Mouse (Mus musculus) embryonic facial prominence, embryonic 14.5 days (tissue): ENCODE data around the gene Adgrv1. TPM values are rescaled to one million over a fixed set of nuclear protein-coding genes. Genes with fewer than 3 reads are reported as not detected.

Experiments used
- ATAC-seq: fragments of 200-750 bp; cut with Nextera tagmentation; 2 replicates; pipeline ENCODE4 v1.8.0; 2017; ENCODE audit warnings: low read depth, moderate number of reproducible peaks, moderate TSS enrichment
- DNase-seq: peaks from one replicate; pipeline ENCODE4 v3.0.0-alpha.2; 2015; ENCODE audit warnings: low spot score
- H3K27ac ChIP-seq: fragments of 300-500 bp; sonication (generic); replicated peaks from 2 replicates; pipeline ENCODE4 v1.5.1; 2014; ENCODE audit warnings: low read depth, mild to moderate bottlenecking, low read length, moderate library complexity
- H3K27me3 ChIP-seq: fragments of 300-500 bp; sonication (generic); replicated peaks from 2 replicates; pipeline ENCODE4 v1.6.1; 2014; ENCODE audit warnings: low read length; ENCODE audit not compliant: control insufficient read depth, insufficient read depth
- H3K36me3 ChIP-seq: fragments of 300-500 bp; sonication (generic); 2 replicates; pipeline ENCODE4 v1.6.1; 2014; ENCODE audit warnings: low read length, mixed read lengths; ENCODE audit not compliant: control insufficient read depth, insufficient read depth
- H3K4me1 ChIP-seq: fragments of 300-500 bp; sonication (generic); 2 replicates; pipeline ENCODE4 v1.6.1; 2014; ENCODE audit warnings: antibody characterized with exemption, low read length; ENCODE audit not compliant: control insufficient read depth, insufficient read depth
- H3K4me2 ChIP-seq: fragments of 300-500 bp; sonication (generic); 2 replicates; pipeline ENCODE4 v1.6.1; 2014; ENCODE audit warnings: low read depth, mild to moderate bottlenecking, low read length, moderate library complexity, mixed read lengths
- H3K4me3 ChIP-seq: fragments of 300-500 bp; sonication (generic); 2 replicates; pipeline ENCODE4 v1.5.1; 2014; ENCODE audit warnings: low read depth, mild to moderate bottlenecking, low read length
- H3K9ac ChIP-seq: fragments of 300-500 bp; sonication (generic); 2 replicates; pipeline ENCODE4 v1.6.1; 2014; ENCODE audit warnings: low read depth, mild to moderate bottlenecking, low read length, moderate library complexity, mixed read lengths
- H3K9me3 ChIP-seq: fragments of 300-500 bp; sonication (generic); 2 replicates; pipeline ENCODE4 v1.6.1; 2016; ENCODE audit warnings: low read length; ENCODE audit not compliant: control insufficient read depth
- WGBS: fragments of 180-500 bp; shearing (Covaris S2); extraction: QIAGEN DNeasy Blood & Tissue Kit; methylation state at CpG from one replicate; pipeline ENCODE4 v1.1.7; 2014; 5-methylcytosine and 5-hydroxymethylcytosine counted together
- polyA plus RNA-seq: library from polyadenylated mRNA; unstranded; fragments of >200 nt; fragmentation: Nextera tagmentation; extraction: Ambion mirVana; gene quantifications from 2 replicates; pipeline ENCODE4 v1.2.1, GENCODE M21; 2014

Adgrv1 gene
- polyA plus RNA-seq, 1 experiment from 2014 or later = 0.61 TPM

DNA sequence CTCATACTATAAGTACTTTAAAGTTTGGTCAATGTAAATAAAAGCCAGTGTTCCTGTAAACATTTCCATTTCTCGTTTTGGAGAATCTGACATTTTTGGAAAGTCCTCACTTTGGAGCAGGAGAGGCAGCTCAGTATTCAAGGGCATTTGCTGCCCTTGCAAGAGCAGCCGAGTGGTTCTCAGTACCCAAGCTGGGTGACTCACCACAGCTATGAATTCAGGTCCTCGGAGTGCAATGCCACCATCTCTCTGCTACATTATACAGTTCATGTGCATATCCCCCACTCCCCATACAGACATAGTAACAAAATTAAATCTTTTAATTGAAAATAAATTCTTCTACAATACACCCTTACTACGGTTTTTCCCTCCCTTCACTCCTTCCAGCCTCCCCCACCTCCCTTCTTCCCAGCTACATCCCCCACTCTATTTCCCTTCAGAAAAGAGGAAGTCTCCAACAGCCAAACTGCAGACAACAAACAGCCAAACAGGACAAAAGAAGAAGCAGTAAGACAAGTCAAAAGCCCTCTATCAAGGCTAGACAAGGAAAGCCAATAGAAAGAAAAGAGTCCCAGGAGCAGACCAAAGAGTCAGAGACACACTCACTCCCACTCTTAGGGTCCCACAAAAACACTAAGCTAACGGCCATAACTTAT is 262.0 kb downstream of the Adgrv1 start:
- H3K27me3 ChIP-seq = no peaks in the 10 kb centered on the region
- no peak overlapping the region for H3K27ac ChIP-seq
- no peak for DNase-seq
- no peak overlapping the region for H3K4me3 ChIP-seq
- 84% methylated on average over 5 of the region's 5 CpGs for WGBS
- H3K36me3 ChIP-seq = no peaks in the 10 kb centered on the region
- H3K9me3 ChIP-seq = no peaks in the 10 kb centered on the region
- no peaks in the 10 kb centered on the region for H3K4me1 ChIP-seq
- ATAC-seq = no peak
- no peak overlapping the region for H3K9ac ChIP-seq
- H3K4me2 ChIP-seq = no peak overlapping the region

DNA sequence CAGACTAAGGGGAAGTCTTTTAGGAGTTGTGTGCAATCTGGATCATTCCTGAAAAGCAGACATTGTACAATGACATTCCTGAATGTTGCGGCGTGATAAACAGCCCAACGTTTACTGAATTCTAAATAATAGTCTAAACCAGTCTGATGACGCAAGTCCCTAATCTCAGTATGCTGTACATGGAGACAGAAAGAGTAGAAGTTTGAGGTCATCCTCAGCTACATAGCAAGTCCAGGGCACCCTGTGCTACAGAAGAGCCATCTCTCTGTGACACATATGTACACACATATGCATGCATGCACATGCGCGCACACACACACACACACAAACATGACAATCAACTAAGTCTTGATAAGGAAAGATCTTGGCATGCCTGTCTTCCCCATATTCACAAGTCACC is 262.8 kb downstream of the Adgrv1 start:
- Histone ChIP-seq H3K27me3 (no peaks in the 10 kb centered on the region), H3K4me3 (no peak overlapping the region), H3K27ac (no peak overlapping the region), H3K36me3 (no peaks in the 10 kb centered on the region), H3K9me3 (no peaks in the 10 kb centered on the region), H3K9ac (no peak overlapping the region), H3K4me2 (no peak overlapping the region), H3K4me1 (no peaks in the 10 kb centered on the region)
- DNase-seq = no peak
- WGBS = 94% methylated on average over 6 of the region's 6 CpGs
- ATAC-seq = no peak

- H3K27ac ChIP-seq = no peak overlapping the region
- no peak overlapping the region for H3K4me3 ChIP-seq
- H3K9me3 ChIP-seq = no peaks in the 10 kb centered on the region
- no peak overlapping the region for H3K9ac ChIP-seq
- no peaks in the 10 kb centered on the region for H3K36me3 ChIP-seq
- H3K4me1 ChIP-seq = no peaks in the 10 kb centered on the region
- no peaks in the 10 kb centered on the region for H3K27me3 ChIP-seq
- H3K4me2 ChIP-seq = no peak overlapping the region
- 83% methylated on average over 2 of the region's 2 CpGs for WGBS
- DNase-seq (peak; percentile 30), ATAC-seq (no peak)
Measured at GRCm38 (mm10) chr13:81369564-81369963, 263.4 kb downstream of the Adgrv1 start.

- ATAC-seq (no peak), DNase-seq (no peak)
- no peaks in the 10 kb centered on the region for H3K9me3 ChIP-seq
- no peak overlapping the region for H3K4me3 ChIP-seq
- H3K4me2 ChIP-seq = no peak overlapping the region
- no peaks in the 10 kb centered on the region for H3K36me3 ChIP-seq
- H3K27ac ChIP-seq = no peak overlapping the region
- H3K27me3 ChIP-seq = no peaks in the 10 kb centered on the region
- H3K9ac ChIP-seq = no peak overlapping the region
- 73% methylated on average over 4 of the region's 4 CpGs for WGBS
- no peaks in the 10 kb centered on the region for H3K4me1 ChIP-seq
Measured at GRCm38 (mm10) chr13:81368987-81369386, 264.0 kb downstream of the Adgrv1 start.

- Histone ChIP-seq H3K36me3 (no peaks in the 10 kb centered on the region), H3K4me3 (no peak overlapping the region), H3K9me3 (no peaks in the 10 kb centered on the region), H3K27me3 (no peaks in the 10 kb centered on the region), H3K9ac (no peak overlapping the region), H3K4me2 (no peak overlapping the region), H3K27ac (no peak overlapping the region), H3K4me1 (no peaks in the 10 kb centered on the region)
- ATAC-seq (no peak), DNase-seq (no peak)
- 60% methylated on average over 4 of the region's 4 CpGs for WGBS
Measured at GRCm38 (mm10) chr13:81367681-81368376, 265.1 kb downstream of the Adgrv1 start.

- whole genome bisulfite sequencing = 92% methylated on average over 2 of the region's 2 CpGs
- Histone ChIP-seq H3K4me3 (no peak overlapping the region), H3K27ac (no peak overlapping the region), H3K36me3 (no peaks in the 10 kb centered on the region), H3K9me3 (no peaks in the 10 kb centered on the region), H3K9ac (no peak overlapping the region), H3K27me3 (no peaks in the 10 kb centered on the region), H3K4me1 (no peaks in the 10 kb centered on the region), H3K4me2 (no peak overlapping the region)
- no peak for DNase-seq
- ATAC-seq = no peak
Measured at GRCm38 (mm10) chr13:81360338-81360737, 272.6 kb downstream of the Adgrv1 start.

- ATAC-seq (no peak), DNase-seq (no peak)
- Histone ChIP-seq H3K27me3 (no peaks in the 10 kb centered on the region), H3K9me3 (no peaks in the 10 kb centered on the region), H3K36me3 (no peaks in the 10 kb centered on the region), H3K9ac (no peak overlapping the region), H3K4me2 (no peak overlapping the region), H3K4me1 (no peaks in the 10 kb centered on the region), H3K27ac (no peak overlapping the region), H3K4me3 (no peak overlapping the region)
- WGBS = 35% methylated on average over 1 of the region's 1 CpGs
Measured at GRCm38 (mm10) chr13:81358766-81359165, 274.2 kb downstream of the Adgrv1 start.

- WGBS = 80% methylated on average over 4 of the region's 4 CpGs
- no peak overlapping the region for H3K4me2 ChIP-seq
- no peaks in the 10 kb centered on the region for H3K27me3 ChIP-seq
- no peaks in the 10 kb centered on the region for H3K36me3 ChIP-seq
- DNase-seq (no peak), ATAC-seq (no peak)
- H3K9me3 ChIP-seq = no peaks in the 10 kb centered on the region
- no peaks in the 10 kb centered on the region for H3K4me1 ChIP-seq
- H3K27ac ChIP-seq = no peak overlapping the region
- H3K9ac ChIP-seq = no peak overlapping the region
- no peak overlapping the region for H3K4me3 ChIP-seq
Measured at GRCm38 (mm10) chr13:81358365-81358764, 274.6 kb downstream of the Adgrv1 start.

GRCm38 (mm10) chr13:81357215-81357614 is 275.7 kb downstream of the Adgrv1 start:
- Histone ChIP-seq H3K4me2 (no peak overlapping the region), H3K27ac (no peak overlapping the region), H3K9ac (no peak overlapping the region), H3K4me1 (no peaks in the 10 kb centered on the region), H3K27me3 (no peaks in the 10 kb centered on the region), H3K9me3 (no peaks in the 10 kb centered on the region), H3K4me3 (no peak overlapping the region), H3K36me3 (no peaks in the 10 kb centered on the region)
- ATAC-seq (no peak), DNase-seq (no peak)
- 84% methylated on average over 3 of the region's 3 CpGs for WGBS
